Mouse (Mus musculus): Measurements from ENCODE around the gene Scoc. TPM values are rescaled to one million over a fixed set of nuclear protein-coding genes. Genes with fewer than 3 reads are reported as not detected.

Gene Scoc
- 199 and 213 TPM in 2 replicates for polyA plus RNA-seq (2014; fragmentation: Nextera tagmentation; extraction: Ambion mirVana)

DNA sequence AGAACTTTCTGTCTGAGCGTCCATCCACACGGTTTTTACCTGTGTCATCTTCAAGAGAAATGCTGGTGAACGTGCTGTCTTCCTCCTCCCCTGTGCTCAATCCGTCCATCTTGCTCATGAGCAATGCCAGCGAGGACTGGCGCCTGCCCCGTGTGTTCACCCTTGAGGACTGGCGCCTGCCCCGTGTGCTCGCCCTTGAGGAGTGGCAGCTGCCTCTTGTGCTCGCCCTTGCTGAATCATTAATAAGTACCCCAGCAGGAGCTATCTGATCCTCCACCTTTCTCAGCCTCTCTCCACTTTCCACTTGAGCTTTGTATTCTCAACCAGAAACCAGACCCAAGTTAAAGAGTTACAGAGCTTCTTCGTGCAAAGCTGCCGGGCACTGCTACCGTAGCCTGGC, at the start of gene Scoc:
Gene Scoc, minus strand, starts transcription at position 170 of the 400 bp plus-strand sequence.
- Histone ChIP-seq H3K9ac (ENCODE audit: low read length) (no peak within 1 kb of the TSS), H3K36me3 (ENCODE audit: control insufficient read depth, insufficient read depth, low read length) (no peaks in the 10 kb centered on the region), H3K4me3 (ENCODE audit: low read depth, low read length) (no peak within 1 kb of the TSS), H3K27me3 (ENCODE audit: control insufficient read depth, insufficient read depth, low read length) (no peaks in the 10 kb centered on the region), H3K27ac (ENCODE audit: low read depth, low read length) (no peak within 1 kb of the TSS), H3K9me3 (ENCODE audit: control insufficient read depth, low read length) (no peaks in the 10 kb centered on the region), H3K4me1 (ENCODE audit: control insufficient read depth, insufficient read depth, low read length) (no peaks in the 10 kb centered on the region), H3K4me2 (no peak within 1 kb of the TSS)
- no peak for ATAC-seq (ENCODE audit: low FRiP score)
- DNase-seq (ENCODE audit: low spot score, missing footprints) = no peak
- 86% methylated on average over 14 of the region's 14 CpGs for WGBS

DNA sequence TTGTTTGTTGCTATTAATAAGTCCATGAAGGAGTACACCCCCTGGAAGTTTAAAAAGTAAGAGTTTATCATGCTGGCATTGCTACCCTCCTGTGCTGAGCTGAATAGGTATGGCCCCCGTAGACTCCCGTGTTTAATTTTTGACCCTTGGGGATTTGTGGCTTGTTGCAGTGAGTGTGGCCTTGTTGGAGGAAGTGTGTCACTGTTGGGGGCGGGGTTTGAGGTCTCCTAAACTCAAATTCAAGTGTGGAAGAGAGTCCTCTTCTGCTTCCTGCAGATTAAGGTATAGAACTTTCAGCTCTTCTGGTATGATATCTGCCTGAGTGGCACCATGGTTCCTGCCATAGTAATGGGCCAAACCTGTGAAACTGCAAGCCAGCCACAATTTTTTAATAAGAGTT, 1.4 kb upstream of the Scoc start:
- ATAC-seq (ENCODE audit: low FRiP score) (no peak), DNase-seq (ENCODE audit: low spot score, missing footprints) (no peak)
- Histone ChIP-seq H3K27ac (ENCODE audit: low read depth, low read length) (no peak overlapping the region), H3K27me3 (ENCODE audit: control insufficient read depth, insufficient read depth, low read length) (no peaks in the 10 kb centered on the region), H3K4me1 (ENCODE audit: control insufficient read depth, insufficient read depth, low read length) (no peaks in the 10 kb centered on the region), H3K4me3 (ENCODE audit: low read depth, low read length) (no peak overlapping the region), H3K4me2 (no peak overlapping the region), H3K9ac (ENCODE audit: low read length) (no peak overlapping the region), H3K36me3 (ENCODE audit: control insufficient read depth, insufficient read depth, low read length) (no peaks in the 10 kb centered on the region), H3K9me3 (ENCODE audit: control insufficient read depth, low read length) (no peaks in the 10 kb centered on the region)
- WGBS = 75% methylated on average over 3 of the region's 3 CpGs

DNA sequence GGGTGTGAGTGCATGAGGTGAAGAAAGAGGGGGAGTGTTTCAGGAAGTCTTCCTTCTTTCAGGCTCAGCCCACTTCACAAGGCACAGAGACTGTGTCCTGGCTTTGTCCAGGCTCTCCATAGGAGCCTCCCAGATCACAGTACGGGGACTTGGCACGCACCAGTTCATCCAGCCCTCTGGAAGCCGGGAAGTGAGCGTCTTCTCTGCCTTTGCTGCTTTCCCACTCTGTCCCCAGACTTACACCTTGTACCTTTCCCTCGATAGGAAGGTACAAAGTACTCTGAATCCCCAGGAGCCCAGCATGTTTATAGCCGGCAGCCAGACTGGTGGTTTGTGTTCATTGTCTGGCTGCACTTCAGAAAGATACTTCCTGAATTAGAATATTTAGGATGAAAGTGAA, 1.1 kb downstream of the Scoc start:
- H3K4me1 ChIP-seq (ENCODE audit: control insufficient read depth, insufficient read depth, low read length) = no peaks in the 10 kb centered on the region
- H3K27me3 ChIP-seq (ENCODE audit: control insufficient read depth, insufficient read depth, low read length) = no peaks in the 10 kb centered on the region
- ATAC-seq (ENCODE audit: low FRiP score) (no peak), DNase-seq (ENCODE audit: low spot score, missing footprints) (no peak)
- H3K9me3 ChIP-seq (ENCODE audit: control insufficient read depth, low read length) = no peaks in the 10 kb centered on the region
- no peak overlapping the region for H3K9ac ChIP-seq (ENCODE audit: low read length)
- no peak overlapping the region for H3K4me3 ChIP-seq (ENCODE audit: low read depth, low read length)
- H3K36me3 ChIP-seq (ENCODE audit: control insufficient read depth, insufficient read depth, low read length) = no peaks in the 10 kb centered on the region
- H3K27ac ChIP-seq (ENCODE audit: low read depth, low read length) = no peak overlapping the region
- H3K4me2 ChIP-seq = no peak overlapping the region
- 48% methylated on average over 6 of the region's 6 CpGs for WGBS

DNA sequence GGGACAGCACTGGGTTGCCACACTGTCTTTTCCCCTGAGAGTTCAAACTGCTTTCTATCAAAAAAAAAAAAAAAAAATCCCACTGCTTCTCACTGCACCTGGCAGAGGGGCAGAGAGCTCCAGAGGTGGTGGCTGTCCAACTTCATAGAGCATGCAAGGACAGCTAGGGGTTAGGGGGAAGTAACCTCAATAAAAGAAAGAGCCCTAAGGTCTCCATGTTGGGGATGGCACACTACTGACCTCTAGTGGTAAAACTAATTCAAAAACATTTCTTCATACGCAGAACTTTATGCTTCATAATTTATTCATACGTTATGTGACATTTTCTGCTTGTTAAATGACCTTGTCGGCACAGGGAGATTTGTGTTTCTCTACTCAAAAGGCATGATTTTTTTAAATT, 7.1 kb downstream of the Scoc start:
- no peaks in the 10 kb centered on the region for H3K27me3 ChIP-seq (ENCODE audit: control insufficient read depth, insufficient read depth, low read length)
- no peak for DNase-seq (ENCODE audit: low spot score, missing footprints)
- H3K9me3 ChIP-seq (ENCODE audit: control insufficient read depth, low read length) = no peaks in the 10 kb centered on the region
- no peaks in the 10 kb centered on the region for H3K4me1 ChIP-seq (ENCODE audit: control insufficient read depth, insufficient read depth, low read length)
- peak; percentile 72 for ATAC-seq (ENCODE audit: low FRiP score)
- H3K4me2 ChIP-seq = no peak overlapping the region
- WGBS = 28% methylated on average over 3 of the region's 3 CpGs
- no peak overlapping the region for H3K27ac ChIP-seq (ENCODE audit: low read depth, low read length)
- H3K4me3 ChIP-seq (ENCODE audit: low read depth, low read length) = no peak overlapping the region
- H3K9ac ChIP-seq (ENCODE audit: low read length) = no peak overlapping the region
- H3K36me3 ChIP-seq (ENCODE audit: control insufficient read depth, insufficient read depth, low read length) = no peaks in the 10 kb centered on the region

DNA sequence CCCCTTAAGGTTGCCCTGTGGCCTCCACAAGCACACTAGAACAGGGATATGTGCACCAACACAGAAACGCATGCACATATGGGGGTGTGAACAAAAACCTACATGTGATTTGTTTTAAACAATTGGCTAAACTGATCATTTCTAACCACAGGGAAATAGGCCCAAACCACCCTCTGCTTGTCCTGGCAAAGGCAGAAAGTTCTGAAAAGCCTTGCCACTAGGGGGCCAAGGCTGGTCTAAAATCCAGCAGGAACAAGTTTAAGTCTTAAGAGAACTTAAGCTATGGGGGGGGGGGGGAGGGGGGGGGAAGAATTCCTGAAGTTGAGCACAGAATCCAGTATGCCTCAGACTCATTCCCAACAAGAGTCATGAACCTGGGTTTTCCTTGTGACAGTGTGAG, 8.2 kb downstream of the Scoc start:
- no peak overlapping the region for H3K4me2 ChIP-seq
- no peak for DNase-seq (ENCODE audit: low spot score, missing footprints)
- H3K4me1 ChIP-seq (ENCODE audit: control insufficient read depth, insufficient read depth, low read length) = no peaks in the 10 kb centered on the region
- no peak overlapping the region for H3K4me3 ChIP-seq (ENCODE audit: low read depth, low read length)
- no peak overlapping the region for H3K27ac ChIP-seq (ENCODE audit: low read depth, low read length)
- H3K36me3 ChIP-seq (ENCODE audit: control insufficient read depth, insufficient read depth, low read length) = no peaks in the 10 kb centered on the region
- H3K9ac ChIP-seq (ENCODE audit: low read length) = no peak overlapping the region
- H3K27me3 ChIP-seq (ENCODE audit: control insufficient read depth, insufficient read depth, low read length) = no peaks in the 10 kb centered on the region
- ATAC-seq (ENCODE audit: low FRiP score) = no peak
- H3K9me3 ChIP-seq (ENCODE audit: control insufficient read depth, low read length) = no peaks in the 10 kb centered on the region
- WGBS = 79% methylated on average over 1 of the region's 1 CpGs

DNA sequence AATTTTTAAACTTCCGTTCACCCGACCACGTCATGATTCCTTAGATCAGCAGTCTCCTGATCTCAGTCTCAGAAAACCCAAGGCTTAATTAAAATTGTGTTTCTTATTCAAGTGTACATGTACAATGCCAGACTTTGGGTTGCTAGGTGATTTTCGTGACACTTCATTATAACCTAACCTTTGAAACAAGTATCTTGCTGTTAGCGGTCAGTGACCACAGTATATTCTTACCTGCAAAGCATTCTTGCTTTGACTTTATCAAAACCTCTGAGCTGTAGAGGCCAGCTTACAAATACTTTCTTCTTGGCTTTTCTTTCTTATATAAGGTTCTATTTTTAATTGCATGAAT, 15.2 kb downstream of the Scoc start:
- DNase-seq (ENCODE audit: low spot score, missing footprints) = peak; percentile 95

DNA sequence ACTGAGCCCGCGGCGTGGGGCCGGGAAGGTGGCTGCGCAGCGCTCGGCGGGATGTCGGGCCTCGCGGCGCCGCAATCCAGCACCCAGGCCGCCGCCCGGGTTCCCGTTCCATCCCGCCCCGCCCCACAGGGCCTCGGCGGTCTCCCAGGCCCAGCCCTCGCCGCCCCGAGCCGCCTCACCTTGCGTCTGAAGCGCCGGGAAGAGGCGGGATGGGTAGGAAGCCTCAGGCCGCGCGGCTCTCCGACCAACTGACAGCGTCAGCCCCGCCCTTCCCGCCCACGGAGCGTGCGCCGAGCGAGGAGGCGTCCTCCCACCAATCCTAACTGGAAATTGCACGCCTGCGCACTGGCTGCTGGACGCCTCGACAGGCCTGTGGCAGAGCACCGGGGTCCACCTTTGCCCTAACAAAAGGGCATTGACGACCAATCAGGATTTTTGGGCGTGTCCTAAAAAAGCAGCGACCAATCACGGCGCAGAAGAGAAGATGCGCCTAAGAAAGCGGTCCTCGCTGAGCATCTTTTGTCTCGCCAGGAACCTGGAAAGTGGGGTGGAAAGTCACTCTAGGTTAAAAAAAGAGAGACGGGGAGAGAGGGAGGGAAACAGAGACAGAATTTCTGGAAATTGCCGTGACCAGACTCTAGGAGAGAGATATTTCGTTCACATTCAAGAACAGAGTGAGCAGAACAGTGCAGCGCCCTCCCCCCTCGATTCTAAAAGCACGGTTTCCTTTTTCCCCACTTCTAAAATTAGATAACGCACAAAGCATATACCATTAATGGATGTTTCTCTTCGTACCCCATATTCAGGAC, 15.7 kb downstream of the Scoc start:
- Histone ChIP-seq H3K4me1 (ENCODE audit: control insufficient read depth, insufficient read depth, low read length) (peaks cover 13% of the 10 kb centered on the region), H3K36me3 (ENCODE audit: control insufficient read depth, insufficient read depth, low read length) (no peaks in the 10 kb centered on the region), H3K4me2 (peak overlapping the region; percentile 67), H3K9me3 (ENCODE audit: control insufficient read depth, low read length) (no peaks in the 10 kb centered on the region), H3K9ac (ENCODE audit: low read length) (peak overlapping the region; percentile 86), H3K27ac (ENCODE audit: low read depth, low read length) (peak overlapping the region; percentile 82), H3K27me3 (ENCODE audit: control insufficient read depth, insufficient read depth, low read length) (no peaks in the 10 kb centered on the region), H3K4me3 (ENCODE audit: low read depth, low read length) (peak overlapping the region; percentile 91)
- peak; percentile 99 for DNase-seq (ENCODE audit: low spot score, missing footprints)
- WGBS = 1% methylated on average over 62 of the region's 64 CpGs
- ATAC-seq (ENCODE audit: low FRiP score) = peak; percentile 100

More for the DNA sequence above, 15.2 kb downstream of the Scoc start:
- no peak; the same call in 1 of the 2 replicates for ATAC-seq (ENCODE audit: low FRiP score)
- H3K9ac ChIP-seq (ENCODE audit: low read length) = peak overlapping the region; percentile 64
- H3K4me2 ChIP-seq = peak overlapping the region; percentile 67
- WGBS = 32% methylated on average over 5 of the region's 5 CpGs
- H3K27ac ChIP-seq (ENCODE audit: low read depth, low read length) = peak overlapping the region; percentile 77
- no peaks in the 10 kb centered on the region for H3K9me3 ChIP-seq (ENCODE audit: control insufficient read depth, low read length)
- H3K36me3 ChIP-seq (ENCODE audit: control insufficient read depth, insufficient read depth, low read length) = no peaks in the 10 kb centered on the region
- H3K4me3 ChIP-seq (ENCODE audit: low read depth, low read length) = peak overlapping the region; percentile 91
- peaks cover 13% of the 10 kb centered on the region for H3K4me1 ChIP-seq (ENCODE audit: control insufficient read depth, insufficient read depth, low read length)
- H3K27me3 ChIP-seq (ENCODE audit: control insufficient read depth, insufficient read depth, low read length) = no peaks in the 10 kb centered on the region

DNA sequence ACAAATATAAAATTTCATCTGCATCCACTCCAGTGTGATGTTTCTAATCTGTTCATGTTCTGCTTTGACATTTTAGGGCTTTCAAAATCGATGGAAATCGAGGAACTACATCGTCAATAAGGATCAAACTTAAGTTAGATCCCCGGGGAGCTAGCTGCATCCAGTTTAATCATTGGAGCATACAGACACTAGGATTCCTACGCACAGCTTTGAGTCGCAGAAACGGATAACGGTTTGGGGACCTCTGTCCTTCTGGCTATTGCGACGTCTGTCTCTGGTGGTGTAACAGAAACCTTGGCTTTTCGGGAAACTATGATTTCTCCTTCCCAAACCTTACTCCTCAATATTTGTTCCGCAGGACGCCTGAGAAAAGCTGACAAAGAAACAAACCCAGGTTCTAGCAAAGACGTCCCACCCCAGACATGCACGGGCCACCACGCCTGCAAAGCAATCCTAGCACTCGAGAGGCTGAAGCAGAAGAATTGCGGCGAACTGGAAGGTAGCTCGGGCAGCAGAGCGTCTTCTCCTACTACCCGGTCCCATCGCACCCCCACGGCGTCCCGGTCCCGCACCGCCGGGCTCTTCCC, 16.4 kb downstream of the Scoc start:
- DNase-seq (ENCODE audit: low spot score, missing footprints) (peak; percentile 94), ATAC-seq (ENCODE audit: low FRiP score) (no peak)
- H3K4me3 ChIP-seq (ENCODE audit: low read depth, low read length) = peak overlapping the region; percentile 91
- no peaks in the 10 kb centered on the region for H3K27me3 ChIP-seq (ENCODE audit: control insufficient read depth, insufficient read depth, low read length)
- H3K27ac ChIP-seq (ENCODE audit: low read depth, low read length) = peak overlapping the region; percentile 82
- peak overlapping the region; percentile 56 for H3K4me2 ChIP-seq
- H3K9ac ChIP-seq (ENCODE audit: low read length) = peak overlapping the region; percentile 86
- peaks cover 13% of the 10 kb centered on the region for H3K4me1 ChIP-seq (ENCODE audit: control insufficient read depth, insufficient read depth, low read length)
- H3K36me3 ChIP-seq (ENCODE audit: control insufficient read depth, insufficient read depth, low read length) = 0 out of 2 replicates have a peak, but pooled peaks cover 3% of the 10 kb centered on the region
- no peaks in the 10 kb centered on the region for H3K9me3 ChIP-seq (ENCODE audit: control insufficient read depth, low read length)
- 1% methylated on average over 29 of the region's 29 CpGs for WGBS

DNA sequence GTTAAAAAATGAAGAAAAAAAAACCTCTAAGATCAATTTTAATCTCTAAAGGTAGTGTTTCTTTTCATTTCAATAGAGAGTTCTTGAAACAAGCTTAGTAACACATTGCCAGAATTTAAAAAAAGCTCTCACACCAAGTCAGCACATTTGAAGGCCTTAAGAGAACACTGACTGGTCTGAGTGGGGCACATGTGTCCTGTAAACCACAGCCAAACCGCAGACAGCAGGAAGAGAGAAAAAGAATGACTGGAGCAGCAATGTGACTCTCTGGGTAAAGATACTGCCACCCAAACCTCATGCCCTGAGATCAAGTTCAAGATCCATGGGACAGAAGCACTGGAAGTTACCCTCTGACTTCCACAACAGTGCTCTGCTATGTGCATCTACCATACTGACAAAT, 21.1 kb downstream of the Scoc start:
- DNase-seq (ENCODE audit: low spot score, missing footprints) (no peak), ATAC-seq (ENCODE audit: low FRiP score) (no peak)
- H3K9ac ChIP-seq (ENCODE audit: low read length) = no peak overlapping the region
- no peak overlapping the region for H3K4me2 ChIP-seq
- peaks cover 9% of the 10 kb centered on the region; the same call in 1 of the 2 replicates for H3K36me3 ChIP-seq (ENCODE audit: control insufficient read depth, insufficient read depth, low read length)
- 100% methylated on average over 1 of the region's 1 CpGs for WGBS
- H3K27ac ChIP-seq (ENCODE audit: low read depth, low read length) = no peak overlapping the region
- no peak overlapping the region for H3K4me3 ChIP-seq (ENCODE audit: low read depth, low read length)
- H3K9me3 ChIP-seq (ENCODE audit: control insufficient read depth, low read length) = no peaks in the 10 kb centered on the region
- H3K4me1 ChIP-seq (ENCODE audit: control insufficient read depth, insufficient read depth, low read length) = peaks cover 10% of the 10 kb centered on the region
- no peaks in the 10 kb centered on the region for H3K27me3 ChIP-seq (ENCODE audit: control insufficient read depth, insufficient read depth, low read length)
